Comparison of ENCODE assay signal across 24 mouse cellular contexts in genomic region chr19:23330842-23331241, GRCm38 (mm10). TPM values are rescaled to one million over a fixed set of nuclear protein-coding genes. Genes with fewer than 3 reads are reported as not detected.
A peak's percentile ranks its signal among the peaks of the same experiment; 100 is the strongest.
DNase-seq lines count a peak whose midpoint lies in the region; ATAC-seq and TF ChIP-seq lines count a peak whose summit lies in the region.
"Had no signal": no experiment of that assay in that cellular context is flagged by ENCODE, and none has a peak within 500 bp of the region (broad histone marks: within the 10 kb centered on the region; RNA-seq: fewer than 3 reads in every experiment).

No protein-coding gene starts in this region.

- H3K4me2 ChIP-seq in forebrain, embryonic 14.5 days (ENCODE audit: low read length): no peak overlapping the region
- no peak overlapping the region for H3K4me2 ChIP-seq in forebrain, embryonic 11.5 days (ENCODE audit: low read depth, low read length, severe bottlenecking)
- no peak overlapping the region for H3K4me2 ChIP-seq in hindbrain, embryonic 15.5 days
- no peak overlapping the region for H3K4me2 ChIP-seq in midbrain, postnatal 0 days (ENCODE audit: low read depth, low read length, poor library complexity, severe bottlenecking)
- H3K4me2 ChIP-seq in midbrain, embryonic 16.5 days (ENCODE audit: low read length): no peak overlapping the region
- H3K4me2 ChIP-seq in neural tube, embryonic 15.5 days: no peak overlapping the region
- H3K4me2 ChIP-seq: heart, embryonic 13.5 days; kidney, embryonic 15.5 days; midbrain, embryonic 12.5 days; neural tube, embryonic 13.5 days had no signal

- no peaks in the 10 kb centered on the region for H3K9me3 ChIP-seq in forebrain, embryonic 14.5 days (replicated peaks; ENCODE audit: control insufficient read depth, low read length)
- H3K9me3 ChIP-seq in forebrain, embryonic 11.5 days (ENCODE audit: control insufficient read depth, low read length): no peaks in the 10 kb centered on the region
- H3K9me3 ChIP-seq in hindbrain, embryonic 15.5 days: no peaks in the 10 kb centered on the region
- H3K9me3 ChIP-seq in hindbrain, embryonic 10.5 days: no peaks in the 10 kb centered on the region
- H3K9me3 ChIP-seq in midbrain, postnatal 0 days (ENCODE audit: low read length): no peaks in the 10 kb centered on the region
- no peaks in the 10 kb centered on the region for H3K9me3 ChIP-seq in midbrain, embryonic 16.5 days (replicated peaks; ENCODE audit: control insufficient read depth, low read length, poor library complexity, severe bottlenecking)
- no peaks in the 10 kb centered on the region for H3K9me3 ChIP-seq in neural tube, embryonic 15.5 days (replicated peaks)
- H3K9me3 ChIP-seq: embryonic facial prominence, embryonic 10.5 days; heart, embryonic 13.5 days; kidney, embryonic 15.5 days; midbrain, embryonic 12.5 days; neural tube, embryonic 13.5 days had no signal

- H3K4me3 ChIP-seq in forebrain, embryonic 14.5 days (ENCODE audit: low read depth, low read length): no peak overlapping the region
- no peak overlapping the region for H3K4me3 ChIP-seq in forebrain, embryonic 11.5 days (ENCODE audit: low read depth, low read length)
- H3K4me3 ChIP-seq in hindbrain, embryonic 15.5 days: no peak overlapping the region
- no peak overlapping the region for H3K4me3 ChIP-seq in hindbrain, embryonic 10.5 days
- H3K4me3 ChIP-seq in midbrain, postnatal 0 days (ENCODE audit: low read depth, low read length): no peak overlapping the region
- H3K4me3 ChIP-seq in midbrain, embryonic 16.5 days (ENCODE audit: low read depth, low read length): no peak overlapping the region
- no peak overlapping the region for H3K4me3 ChIP-seq in neural tube, embryonic 15.5 days (replicated peaks)
- H3K4me3 ChIP-seq: embryonic facial prominence, embryonic 10.5 days; heart, adult 2 months; heart, embryonic 13.5 days; kidney, embryonic 15.5 days; midbrain, embryonic 12.5 days; myocyte; neural tube, embryonic 13.5 days had no signal

- no peak for TF ChIP-seq CTCF in midbrain, postnatal 0 days (IDR thresholded peaks at IDR 0.05)

- no peaks in the 10 kb centered on the region for H3K36me3 ChIP-seq in forebrain, embryonic 14.5 days (ENCODE audit: control insufficient read depth, insufficient read depth, low read length)
- H3K36me3 ChIP-seq in forebrain, embryonic 11.5 days (ENCODE audit: control insufficient read depth, insufficient read depth, low read length): no peaks in the 10 kb centered on the region
- no peaks in the 10 kb centered on the region for H3K36me3 ChIP-seq in hindbrain, embryonic 15.5 days
- H3K36me3 ChIP-seq in hindbrain, embryonic 10.5 days: no peaks in the 10 kb centered on the region
- H3K36me3 ChIP-seq in midbrain, postnatal 0 days (ENCODE audit: insufficient read depth, low read length): no peaks in the 10 kb centered on the region
- no peaks in the 10 kb centered on the region for H3K36me3 ChIP-seq in midbrain, embryonic 16.5 days (ENCODE audit: control insufficient read depth, insufficient read depth, low read length)
- H3K36me3 ChIP-seq in neural tube, embryonic 15.5 days: no peaks in the 10 kb centered on the region
- H3K36me3 ChIP-seq: embryonic facial prominence, embryonic 10.5 days; heart, embryonic 13.5 days; kidney, embryonic 15.5 days; midbrain, embryonic 12.5 days; neural tube, embryonic 13.5 days had no signal

- H3K27ac ChIP-seq in forebrain, embryonic 14.5 days (ENCODE audit: low read depth, low read length): no peak overlapping the region
- no peak overlapping the region for H3K27ac ChIP-seq in forebrain, embryonic 11.5 days (ENCODE audit: low read depth, low read length)
- no peak overlapping the region for H3K27ac ChIP-seq in hindbrain, embryonic 15.5 days (replicated peaks)
- no peak overlapping the region for H3K27ac ChIP-seq in hindbrain, embryonic 10.5 days
- H3K27ac ChIP-seq in midbrain, postnatal 0 days (ENCODE audit: low read depth, low read length): no peak overlapping the region
- no peak overlapping the region for H3K27ac ChIP-seq in midbrain, embryonic 16.5 days (ENCODE audit: low read length)
- H3K27ac ChIP-seq in neural tube, embryonic 15.5 days (replicated peaks): no peak overlapping the region
- H3K27ac ChIP-seq: embryonic facial prominence, embryonic 10.5 days; heart, adult 2 months; heart, embryonic 13.5 days; kidney, embryonic 15.5 days; midbrain, embryonic 12.5 days; neural tube, embryonic 13.5 days had no signal

- ATAC-seq in forebrain, embryonic 14.5 days: peak; percentile 18; the same call in 1 of the 2 replicates
- no peak for ATAC-seq in forebrain, embryonic 11.5 days (replicated peaks; ENCODE audit: low FRiP score)
- ATAC-seq in hindbrain, embryonic 15.5 days (ENCODE audit: low FRiP score, low read depth): peak; percentile 51; the same call in 1 of the 2 replicates
- no peak for ATAC-seq in midbrain, postnatal 0 days (ENCODE audit: low FRiP score)
- no peak for ATAC-seq in midbrain, embryonic 16.5 days
- ATAC-seq in neural tube, embryonic 15.5 days (ENCODE audit: low FRiP score): no peak

- H3K4me1 ChIP-seq in forebrain, embryonic 14.5 days (ENCODE audit: control insufficient read depth, insufficient read depth, low read length): no peaks in the 10 kb centered on the region
- H3K4me1 ChIP-seq in forebrain, embryonic 11.5 days (replicated peaks; ENCODE audit: control insufficient read depth, insufficient read depth, low read length): no peaks in the 10 kb centered on the region
- no peaks in the 10 kb centered on the region; the same call in 1 of the 2 replicates for H3K4me1 ChIP-seq in hindbrain, embryonic 15.5 days (replicated peaks)
- no peaks in the 10 kb centered on the region for H3K4me1 ChIP-seq in hindbrain, embryonic 10.5 days (replicated peaks)
- H3K4me1 ChIP-seq in midbrain, postnatal 0 days (ENCODE audit: insufficient read depth, low read length): 0 out of 2 replicates have a peak, but pooled peaks cover 3% of the 10 kb centered on the region
- no peaks in the 10 kb centered on the region; the same call in 1 of the 2 replicates for H3K4me1 ChIP-seq in midbrain, embryonic 16.5 days (ENCODE audit: control insufficient read depth, insufficient read depth, low read length)
- H3K4me1 ChIP-seq in neural tube, embryonic 15.5 days: no peaks in the 10 kb centered on the region
- H3K4me1 ChIP-seq: embryonic facial prominence, embryonic 10.5 days; heart, embryonic 13.5 days; kidney, embryonic 15.5 days; midbrain, embryonic 12.5 days; neural tube, embryonic 13.5 days had no signal

- no peak overlapping the region for H3K9ac ChIP-seq in forebrain, embryonic 14.5 days (ENCODE audit: low read length)
- no peak overlapping the region for H3K9ac ChIP-seq in forebrain, embryonic 11.5 days (ENCODE audit: low read length)
- H3K9ac ChIP-seq in hindbrain, embryonic 15.5 days: no peak overlapping the region
- no peak overlapping the region for H3K9ac ChIP-seq in midbrain, postnatal 0 days (replicated peaks; ENCODE audit: low read length, poor library complexity, severe bottlenecking)
- no peak overlapping the region for H3K9ac ChIP-seq in midbrain, embryonic 16.5 days (ENCODE audit: low read depth, low read length)
- no peak overlapping the region for H3K9ac ChIP-seq in neural tube, embryonic 15.5 days (replicated peaks)
- H3K9ac ChIP-seq: heart, embryonic 13.5 days; kidney, embryonic 15.5 days; midbrain, embryonic 12.5 days; neural tube, embryonic 13.5 days had no signal

- 47% methylated on average over 6 of the region's 6 CpGs for WGBS in forebrain, embryonic 14.5 days
- 65% methylated on average over 6 of the region's 6 CpGs for WGBS in forebrain, embryonic 11.5 days
- 33% methylated on average over 6 of the region's 6 CpGs for WGBS in hindbrain, embryonic 15.5 days
- 55% methylated on average over 6 of the region's 6 CpGs for WGBS in hindbrain, embryonic 10.5 days
- 52% methylated on average over 6 of the region's 6 CpGs for WGBS in midbrain, postnatal 0 days
- 31% methylated on average over 6 of the region's 6 CpGs for WGBS in midbrain, embryonic 16.5 days
- 34% methylated on average over 6 of the region's 6 CpGs for WGBS in neural tube, embryonic 15.5 days

- peak; percentile 23 for DNase-seq in forebrain, embryonic 14.5 days (ENCODE audit: low spot score)
- DNase-seq in forebrain, embryonic 11.5 days (ENCODE audit: low spot score): no peak
- no peak for DNase-seq in hindbrain, embryonic 10.5 days (ENCODE audit: low spot score)
- DNase-seq in midbrain, postnatal 0 days (ENCODE audit: low spot score): peak; percentile 11
- peak; percentile 36 for DNase-seq in telencephalon, adult 2 months (ENCODE audit: low read depth, low spot score)
- DNase-seq: adrenal gland, postnatal 25 days; cerebellum, adult 11 months; cerebellum, adult 9-11 months; gastrocnemius, postnatal 36 days; heart, adult 2 months; heart, postnatal 14 days; kidney, adult 11 months; kidney, postnatal 36 days; layer of hippocampus, postnatal 36 days; spleen, adult 18-20 months had no signal

- no peaks in the 10 kb centered on the region for H3K27me3 ChIP-seq in forebrain, embryonic 14.5 days (replicated peaks; ENCODE audit: control insufficient read depth, insufficient read depth, low read length)
- no peaks in the 10 kb centered on the region for H3K27me3 ChIP-seq in forebrain, embryonic 11.5 days (ENCODE audit: control insufficient read depth, insufficient read depth, low read length)
- H3K27me3 ChIP-seq in hindbrain, embryonic 15.5 days: no peaks in the 10 kb centered on the region
- H3K27me3 ChIP-seq in hindbrain, embryonic 10.5 days (ENCODE audit: insufficient read depth, poor library complexity, severe bottlenecking): no peaks in the 10 kb centered on the region
- H3K27me3 ChIP-seq in midbrain, postnatal 0 days (ENCODE audit: insufficient read depth, low read length): no peaks in the 10 kb centered on the region
- no peaks in the 10 kb centered on the region for H3K27me3 ChIP-seq in midbrain, embryonic 16.5 days (ENCODE audit: control insufficient read depth, insufficient read depth, low read depth, low read length)
- H3K27me3 ChIP-seq in neural tube, embryonic 15.5 days (replicated peaks): no peaks in the 10 kb centered on the region
- H3K27me3 ChIP-seq: heart, embryonic 13.5 days; kidney, embryonic 15.5 days; midbrain, embryonic 12.5 days; neural tube, embryonic 13.5 days had no signal

RNA-seq across cellular contexts. Expression of gene Smc5, which starts 57.1 kb away (rescaled TPM):
- polyA plus RNA-seq in forebrain, embryonic 14.5 days (2014; fragmentation: Nextera tagmentation; extraction: Ambion mirVana): 27.5 and 33.4 TPM in 2 replicates
- 53.8 and 60.1 TPM in 2 replicates for polyA plus RNA-seq in forebrain, embryonic 11.5 days (2014; fragmentation: Nextera tagmentation; extraction: Ambion mirVana)
- 21.6 and 28.1 TPM in 2 replicates for polyA plus RNA-seq in hindbrain, embryonic 15.5 days (2015; fragmentation: Nextera tagmentation; extraction: Ambion mirVana)
- polyA plus RNA-seq in hindbrain, embryonic 10.5 days (2016; fragmentation: Nextera tagmentation; extraction: Ambion mirVana): 26.2 and 47.4 TPM in 2 replicates
- 19.2 and 40.1 TPM in 2 replicates for total RNA-seq in midbrain, postnatal 0 days (2014; rRNA removed)
- 16.3 and 20.3 TPM in 2 replicates for polyA plus RNA-seq in midbrain, postnatal 0 days (2015; fragmentation: Nextera tagmentation; extraction: Ambion mirVana)
- 25.9 and 27.1 TPM in 2 replicates for polyA plus RNA-seq in midbrain, embryonic 16.5 days (2015; fragmentation: Nextera tagmentation; extraction: Ambion mirVana)
- 24.6 and 27.5 TPM in 2 replicates for polyA plus RNA-seq in neural tube, embryonic 15.5 days (2015; fragmentation: Nextera tagmentation; extraction: Ambion mirVana)

Comparison
In these comparisons a context has a peak if more than half of its experiments do, and no peak if none do; other contexts are left out.
1. ATAC-seq: peak in forebrain, embryonic 14.5 days (single experiment) and hindbrain, embryonic 15.5 days (single experiment); none in forebrain, embryonic 11.5 days (single experiment), midbrain, postnatal 0 days (single experiment), midbrain, embryonic 16.5 days (single experiment) and neural tube, embryonic 15.5 days (single experiment).
2. DNase-seq: peak in forebrain, embryonic 14.5 days (single experiment), midbrain, postnatal 0 days (single experiment) and telencephalon, adult 2 months (single experiment); none in forebrain, embryonic 11.5 days (single experiment) and hindbrain, embryonic 10.5 days (single experiment).